Mouse (Mus musculus): Measurements from ENCODE around the gene Fgf18.

Fgf18 gene

GRCm38 (mm10) chr11:33147171-33147571, at the start of gene Fgf18:
Gene Fgf18 (minus strand): TSS chr11:33147400.
- peak; percentile 53 for DNase-seq (ENCODE audit: low read depth, low spot score)

GRCm38 (mm10) chr11:33196447-33197132, 49.4 kb upstream of the Fgf18 start:
- no peak for DNase-seq (ENCODE audit: low read depth, low spot score)

GRCm38 (mm10) chr11:33195531-33196446, 48.6 kb upstream of the Fgf18 start:
- DNase-seq (ENCODE audit: low read depth, low spot score) = no peak

GRCm38 (mm10) chr11:33195061-33195460, 47.9 kb upstream of the Fgf18 start:
- DNase-seq (ENCODE audit: low read depth, low spot score) = no peak

GRCm38 (mm10) chr11:33193695-33194094, 46.5 kb upstream of the Fgf18 start:
- no peak for DNase-seq (ENCODE audit: low read depth, low spot score)

GRCm38 (mm10) chr11:33181804-33182203, 34.6 kb upstream of the Fgf18 start:
- no peak for DNase-seq (ENCODE audit: low read depth, low spot score)

GRCm38 (mm10) chr11:33180701-33181116, 33.5 kb upstream of the Fgf18 start:
- no peak for DNase-seq (ENCODE audit: low read depth, low spot score)

- no peak for DNase-seq (ENCODE audit: low read depth, low spot score)
These were observed 32.6 kb upstream of the Fgf18 start for GRCm38 (mm10) chr11:33179802-33180201.

GRCm38 (mm10) chr11:33176525-33177245, 29.5 kb upstream of the Fgf18 start:
- DNase-seq (ENCODE audit: low read depth, low spot score) = peak; percentile 79

GRCm38 (mm10) chr11:33175768-33176167, 28.6 kb upstream of the Fgf18 start:
- no peak for DNase-seq (ENCODE audit: low read depth, low spot score)

- peak; percentile 43 for DNase-seq (ENCODE audit: low read depth, low spot score)
These were observed 23.3 kb upstream of the Fgf18 start for GRCm38 (mm10) chr11:33170489-33170888.

- DNase-seq (ENCODE audit: low read depth, low spot score) = peak; percentile 100
These were observed 15.9 kb upstream of the Fgf18 start, which contains the start of gene Npm1 for GRCm38 (mm10) chr11:33162998-33163506. Gene Npm1 (minus strand): TSS chr11:33163206.

- peak; percentile 74 for DNase-seq (ENCODE audit: low read depth, low spot score)
These were observed 15.2 kb upstream of the Fgf18 start for GRCm38 (mm10) chr11:33162211-33162997.

- no peak for DNase-seq (ENCODE audit: low read depth, low spot score)
These were observed 12.5 kb upstream of the Fgf18 start for GRCm38 (mm10) chr11:33159741-33160140.

GRCm38 (mm10) chr11:33157453-33158196, 10.4 kb upstream of the Fgf18 start:
- no peak for DNase-seq (ENCODE audit: low read depth, low spot score)

- DNase-seq (ENCODE audit: low read depth, low spot score) = no peak
These were observed 9.3 kb upstream of the Fgf18 start for GRCm38 (mm10) chr11:33156436-33157015.

GRCm38 (mm10) chr11:33154459-33154858, 7.3 kb upstream of the Fgf18 start:
- no peak for DNase-seq (ENCODE audit: low read depth, low spot score)

- DNase-seq (ENCODE audit: low read depth, low spot score) = no peak
These were observed 5.8 kb upstream of the Fgf18 start for GRCm38 (mm10) chr11:33152997-33153396.

- no peak for DNase-seq (ENCODE audit: low read depth, low spot score)
These were observed 4.6 kb upstream of the Fgf18 start for GRCm38 (mm10) chr11:33151780-33152145.
